Mouse (Mus musculus) bone marrow, adult 2 months (tissue): ENCODE data around the gene Cep41.

Source experiments
- CTCF ChIP-seq: fragments of 200-500 bp; IDR thresholded peaks from 2 replicates; pipeline ENCODE4 v1.5.1; 2011; ENCODE audit warnings: low read length, control low read depth; ENCODE audit not compliant: control insufficient read depth, insufficient read depth
- POLR2A ChIP-seq: fragments of 200-500 bp; IDR thresholded peaks from 2 replicates; pipeline ENCODE4 v1.6.1; 2011; ENCODE audit warnings: low read depth, mild to moderate bottlenecking, control low read depth, low read length, borderline replicate concordance; ENCODE audit not compliant: control insufficient read depth

DNA sequence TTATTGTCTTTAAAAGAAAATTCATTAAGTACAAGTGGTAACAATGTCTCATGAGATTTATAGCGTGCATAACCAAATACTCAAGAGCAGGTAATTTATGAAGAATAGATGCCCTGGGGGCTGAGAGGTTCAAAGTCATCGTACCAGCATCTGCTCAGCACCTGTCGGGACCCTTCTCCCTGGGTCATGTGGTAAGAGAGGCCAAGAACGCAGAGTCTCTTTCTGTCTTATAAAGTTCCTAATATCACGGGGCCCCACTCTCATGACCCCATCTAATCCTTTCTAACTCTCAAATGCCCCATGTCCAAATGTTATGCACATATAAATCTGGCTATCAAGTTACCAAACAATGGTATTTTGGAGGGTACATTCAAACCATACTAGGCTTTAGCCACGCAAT, 9.3 kb upstream of the Cep41 start:
- TF ChIP-seq CTCF (no peak), POLR2A (no peak)
